Mouse (Mus musculus): Measurements from ENCODE around the gene Fam219a.

The Fam219a gene

DNA sequence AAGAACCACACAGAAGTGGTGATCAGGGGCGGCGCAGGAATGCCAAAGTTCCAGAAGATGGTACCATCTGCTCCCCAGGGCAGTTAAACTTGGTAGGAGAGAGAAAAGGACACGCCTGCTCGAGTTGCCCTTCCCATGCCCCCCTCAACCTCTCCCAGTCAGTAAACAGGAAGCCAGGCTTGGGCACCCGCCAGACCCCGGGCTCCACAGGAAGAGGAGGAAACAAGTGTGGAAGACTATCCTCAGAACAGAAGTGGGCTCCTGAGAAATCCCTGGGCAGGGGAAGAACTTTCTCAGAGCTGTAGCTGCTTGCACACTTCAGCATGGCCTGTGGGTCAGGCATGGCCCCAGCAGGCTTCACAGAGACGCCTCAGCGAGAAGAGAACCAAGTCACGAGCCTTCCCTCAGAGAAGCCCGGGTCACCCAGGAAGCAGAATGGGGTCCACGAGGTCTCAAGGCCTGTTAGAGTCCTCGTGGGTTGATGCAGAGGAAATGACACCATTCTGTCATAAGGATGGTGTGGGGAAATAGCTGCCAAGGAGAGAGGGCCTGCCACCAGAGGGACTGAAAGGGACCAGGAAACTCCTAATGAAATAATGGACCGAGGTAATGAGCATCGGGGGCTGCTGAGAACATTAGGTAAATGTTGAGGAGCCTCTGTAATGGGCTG is 14.2 kb downstream of the Fam219a start:
- DNase-seq (ENCODE audit: low read depth, low spot score), result no peak

DNA sequence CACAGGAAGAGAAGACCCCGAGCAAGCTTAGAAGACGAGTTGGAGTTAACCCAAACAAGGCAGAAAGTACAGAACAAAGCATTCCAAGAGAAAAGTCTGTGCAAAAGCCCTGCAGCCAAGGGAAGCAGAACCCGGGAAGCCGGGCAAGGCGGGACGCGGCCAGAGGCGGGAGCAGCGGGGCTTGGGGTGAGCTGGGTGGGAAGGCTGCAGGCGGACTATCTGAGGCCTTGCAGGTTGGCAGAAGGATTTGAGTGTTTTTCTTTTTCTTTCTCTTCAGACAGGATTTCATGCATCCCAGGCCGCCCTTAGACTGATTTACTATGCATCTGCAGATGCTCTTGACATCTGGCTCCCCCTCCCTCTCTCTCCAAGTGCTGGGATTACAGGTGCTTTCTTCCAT is 16.2 kb downstream of the Fam219a start:
- no peak for DNase-seq (ENCODE audit: low read depth, low spot score)

GRCm38 (mm10) chr4:41552529-41552928 is 16.8 kb downstream of the Fam219a start:
- DNase-seq (ENCODE audit: low read depth, low spot score), result peak; percentile 71

DNA sequence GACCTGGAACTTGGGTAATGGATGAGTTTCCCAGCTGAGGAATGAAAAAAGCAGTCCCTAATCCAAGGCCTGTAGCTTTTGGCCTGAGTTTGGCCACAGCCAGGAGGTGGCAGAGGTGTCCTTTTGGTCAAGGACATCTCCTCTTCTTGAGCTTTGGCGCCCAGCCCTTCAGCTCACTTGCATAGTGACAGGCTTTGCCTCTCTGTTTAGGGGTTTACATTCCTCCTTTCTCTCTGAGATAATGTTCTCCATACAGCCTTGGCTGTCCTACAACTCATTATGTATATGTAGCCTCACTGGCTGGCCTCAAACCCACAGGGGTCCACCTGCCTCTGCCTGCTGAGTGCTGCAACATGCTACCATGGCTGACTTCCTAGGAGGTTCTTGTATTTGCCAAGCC is 22.3 kb downstream of the Fam219a start:
- no peak for DNase-seq (ENCODE audit: low read depth, low spot score)

DNA sequence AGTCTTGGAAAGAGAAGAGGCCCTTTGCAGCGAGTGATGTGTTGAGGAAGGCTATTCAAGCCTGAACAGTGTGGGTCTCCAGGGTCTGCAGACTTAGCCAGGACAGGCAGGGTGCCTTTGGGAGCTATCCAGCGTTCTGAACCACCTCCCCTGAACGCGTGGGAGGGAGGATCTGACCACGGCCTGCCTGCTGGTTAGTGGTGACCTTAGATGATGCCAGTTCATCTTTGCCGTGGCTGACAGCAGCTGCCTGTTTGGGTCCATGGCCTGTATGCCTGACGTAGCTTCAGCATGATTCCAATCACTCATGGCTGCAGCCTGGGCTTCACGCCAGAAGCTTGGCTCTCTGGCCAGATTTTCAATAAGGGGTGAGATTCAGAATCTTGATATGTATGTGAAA is 23.4 kb downstream of the Fam219a start:
- DNase-seq (ENCODE audit: low read depth, low spot score), result peak; percentile 32

GRCm38 (mm10) chr4:41542136-41542535 is 27.2 kb downstream of the Fam219a start:
- no peak for DNase-seq (ENCODE audit: low read depth, low spot score)

DNA sequence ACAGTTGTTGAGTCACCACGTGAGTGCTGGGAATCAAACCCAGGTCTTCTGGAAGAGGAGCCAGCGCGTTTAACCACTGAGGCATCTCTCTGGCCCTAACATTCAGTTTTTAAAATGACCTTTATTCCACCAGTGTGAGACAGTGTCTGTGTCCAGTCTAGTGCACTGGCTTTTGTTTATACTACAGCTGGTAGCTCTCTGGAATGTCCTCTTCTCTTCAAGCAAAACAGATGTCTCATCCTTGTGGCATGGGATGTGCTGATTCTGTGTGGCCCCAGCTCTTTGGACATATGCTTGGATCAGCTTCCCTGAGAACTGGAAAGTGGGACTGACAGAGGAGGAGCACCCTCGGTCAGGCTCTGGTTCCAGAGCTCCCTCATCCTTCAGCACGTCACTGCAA is 34.5 kb downstream of the Fam219a start:
- DNase-seq (ENCODE audit: low read depth, low spot score), result no peak

DNA sequence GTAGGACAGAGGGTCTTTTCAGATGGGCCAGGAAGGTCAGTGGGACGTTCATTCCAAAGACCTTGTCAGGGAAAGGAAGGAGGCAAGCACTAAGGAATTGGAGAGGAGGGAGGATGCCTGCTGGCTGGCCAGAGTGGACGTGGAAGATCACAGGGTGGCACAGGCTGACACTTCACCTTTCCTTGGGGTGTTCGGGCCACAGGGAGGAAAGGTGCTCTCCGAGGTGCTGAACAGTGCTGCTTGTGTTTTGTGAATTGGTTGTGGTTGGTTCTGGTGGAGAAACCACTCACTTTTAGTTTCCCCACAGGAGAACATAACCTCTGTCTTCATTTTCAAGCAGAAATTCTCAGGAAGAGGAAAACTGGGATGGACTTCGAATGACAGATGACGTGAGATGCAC is 36.9 kb downstream of the Fam219a start:
- DNase-seq (ENCODE audit: low read depth, low spot score), result peak; percentile 30

DNA sequence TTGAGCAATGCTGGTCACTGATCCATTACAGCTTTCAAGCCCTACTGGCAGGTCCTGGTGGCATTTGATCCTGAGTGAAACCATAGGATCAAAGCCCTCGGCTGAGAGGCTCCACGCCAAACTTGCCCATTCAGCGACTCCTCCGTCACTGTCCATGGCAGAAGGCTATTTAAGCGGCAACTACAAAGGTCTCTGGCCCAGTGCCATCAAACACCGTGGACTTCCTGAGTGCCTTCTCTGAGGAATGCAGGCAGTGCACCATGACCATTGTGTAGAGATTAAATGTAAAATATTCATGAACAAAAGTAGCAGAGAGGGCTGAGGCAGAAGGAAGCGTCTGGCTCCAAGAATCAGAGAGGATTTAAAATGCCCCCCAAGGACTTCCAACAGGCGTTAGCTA is 41.3 kb downstream of the Fam219a start:
- DNase-seq (ENCODE audit: low read depth, low spot score), result no peak

- no peak for DNase-seq (ENCODE audit: low read depth, low spot score)
Measured at GRCm38 (mm10) chr4:41527076-41527475, 42.3 kb downstream of the Fam219a start.

- no peak for DNase-seq (ENCODE audit: low read depth, low spot score)
Measured at GRCm38 (mm10) chr4:41526553-41526952, 42.8 kb downstream of the Fam219a start.

DNA sequence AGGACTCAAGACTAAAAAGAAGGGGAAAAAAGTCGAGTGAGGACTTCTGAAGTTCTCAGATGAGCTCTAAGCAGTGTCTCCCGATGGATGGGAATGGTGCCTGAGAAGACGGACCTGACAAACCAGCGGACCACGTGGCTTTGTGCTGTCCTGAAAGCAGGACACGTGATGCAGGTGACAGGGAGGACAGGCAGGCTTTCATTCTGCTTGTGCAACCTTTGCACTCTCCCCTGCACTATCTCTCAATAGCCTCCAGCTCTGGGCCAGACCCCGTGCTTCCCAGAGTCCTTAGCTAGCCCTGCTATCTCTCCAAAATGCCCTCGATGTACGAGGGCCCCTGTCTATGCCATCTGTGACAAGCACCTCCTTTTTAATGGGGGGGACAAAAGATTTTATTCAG is 44.5 kb downstream of the Fam219a start:
- DNase-seq (ENCODE audit: low read depth, low spot score), result no peak

DNA sequence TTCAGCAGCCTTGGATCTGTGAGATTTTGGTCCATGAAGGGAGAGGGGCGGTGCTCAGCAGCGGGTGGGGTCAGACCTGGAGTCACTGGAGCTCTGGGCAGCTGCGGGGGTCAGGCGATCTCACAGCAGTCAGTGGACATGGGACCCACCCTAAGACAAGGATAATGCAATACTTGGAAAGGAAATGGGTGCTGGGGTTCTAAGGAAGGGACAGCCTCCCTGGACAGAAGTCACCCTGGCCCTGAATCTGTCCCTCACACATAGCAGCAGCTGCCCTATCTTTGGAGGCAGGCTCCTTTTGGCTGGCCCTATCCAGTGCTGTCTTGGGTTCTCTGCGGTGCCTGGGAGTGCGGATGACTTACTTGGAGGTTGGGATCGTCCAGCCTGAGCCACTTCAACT is 45.5 kb downstream of the Fam219a start:
- DNase-seq (ENCODE audit: low read depth, low spot score), result no peak

DNA sequence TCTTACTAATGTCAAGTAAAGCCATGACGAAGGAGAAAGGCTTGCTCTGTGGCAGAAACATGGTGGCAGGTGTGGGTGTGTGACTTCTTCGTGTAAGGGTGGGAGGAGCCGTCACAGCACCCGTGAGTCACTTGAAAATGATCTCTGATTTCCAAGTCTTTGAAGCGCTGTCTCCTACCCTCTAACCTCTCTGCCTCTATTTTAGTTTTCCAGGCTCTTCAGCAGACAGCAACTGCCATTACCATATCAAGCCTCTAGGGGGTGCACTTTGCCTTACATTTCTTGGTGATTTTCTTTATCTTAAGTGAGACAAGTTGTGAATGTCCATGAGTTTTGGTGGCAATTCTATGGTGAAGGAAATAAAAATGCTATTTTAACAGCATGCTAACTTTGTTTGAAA is 46.5 kb downstream of the Fam219a start:
- peak; percentile 59 for DNase-seq (ENCODE audit: low read depth, low spot score)

DNA sequence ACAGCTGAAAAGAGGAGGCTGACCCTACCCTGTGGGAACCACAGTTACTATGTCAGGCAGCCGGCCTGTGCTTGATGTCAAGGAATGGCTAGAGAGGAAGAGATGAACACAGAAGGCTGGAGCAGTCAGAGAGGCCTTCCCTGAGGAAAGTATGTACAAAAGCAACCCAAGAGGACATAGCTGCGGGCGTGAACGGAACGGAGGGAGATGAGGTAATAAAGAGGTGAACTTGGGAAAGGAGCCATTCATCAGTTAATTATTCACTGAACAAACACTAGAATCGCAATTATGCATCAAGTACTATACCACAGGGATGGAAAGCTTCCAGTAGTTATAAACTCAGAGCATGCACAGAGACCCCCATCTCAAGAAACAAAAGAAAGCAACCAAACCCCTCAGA is 47.2 kb downstream of the Fam219a start:
- DNase-seq (ENCODE audit: low read depth, low spot score), result no peak

GRCm38 (mm10) chr4:41520641-41521040 is 48.7 kb downstream of the Fam219a start:
- peak; percentile 68 for DNase-seq (ENCODE audit: low read depth, low spot score)

GRCm38 (mm10) chr4:41519195-41519594 is 50.1 kb downstream of the Fam219a start:
- DNase-seq (ENCODE audit: low read depth, low spot score), result no peak

DNA sequence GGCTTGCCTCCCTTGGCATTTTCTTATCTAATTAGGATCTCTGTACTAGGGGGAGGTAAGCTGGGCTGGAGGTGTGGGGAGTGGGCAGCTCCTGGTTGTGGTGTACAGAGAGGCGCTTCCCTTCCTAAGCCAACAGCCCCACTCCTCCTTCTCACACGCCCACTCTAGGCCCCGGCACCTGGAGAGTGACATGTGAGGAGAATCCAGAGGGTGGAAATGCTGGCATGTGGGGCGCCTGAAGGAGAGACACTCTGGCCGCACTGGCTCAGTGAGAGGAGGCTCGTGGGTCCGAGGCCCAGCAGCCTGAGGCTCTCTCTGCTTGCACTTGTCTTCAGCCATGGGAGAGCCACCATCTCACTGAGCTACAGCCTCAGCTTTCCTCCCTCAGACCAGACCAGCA is 51.0 kb downstream of the Fam219a start:
- no peak for DNase-seq (ENCODE audit: low read depth, low spot score)

GRCm38 (mm10) chr4:41517233-41517632 is 52.1 kb downstream of the Fam219a start, which contains the start of gene 1110017D15Rik:
TSS of gene 1110017D15Rik (minus strand) at chr4:41517333.
- no peak for DNase-seq (ENCODE audit: low read depth, low spot score)

- no peak for DNase-seq (ENCODE audit: low read depth, low spot score)
Measured at GRCm38 (mm10) chr4:41513714-41514113, 55.6 kb downstream of the Fam219a start.

DNA sequence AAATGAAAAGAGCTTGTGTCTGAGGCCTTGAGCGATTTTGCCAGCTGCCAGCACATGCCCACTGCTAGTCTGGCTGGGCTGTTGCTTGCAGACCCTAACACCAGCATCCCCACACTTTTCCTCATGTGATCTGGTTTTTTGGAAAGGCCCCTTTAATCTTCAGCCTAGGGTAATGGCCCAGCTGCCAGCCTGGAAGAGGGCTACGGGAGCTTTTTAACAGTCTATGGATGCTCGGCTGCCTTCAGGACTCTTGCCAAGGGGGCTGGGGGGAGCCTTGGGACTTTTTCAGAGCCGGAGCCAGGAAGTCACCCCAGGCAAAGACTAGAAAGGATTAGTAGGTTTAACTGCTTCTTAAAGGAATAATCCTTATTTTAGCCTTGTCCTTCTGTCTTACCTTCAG is 56.0 kb downstream of the Fam219a start:
- no peak for DNase-seq (ENCODE audit: low read depth, low spot score)

DNA sequence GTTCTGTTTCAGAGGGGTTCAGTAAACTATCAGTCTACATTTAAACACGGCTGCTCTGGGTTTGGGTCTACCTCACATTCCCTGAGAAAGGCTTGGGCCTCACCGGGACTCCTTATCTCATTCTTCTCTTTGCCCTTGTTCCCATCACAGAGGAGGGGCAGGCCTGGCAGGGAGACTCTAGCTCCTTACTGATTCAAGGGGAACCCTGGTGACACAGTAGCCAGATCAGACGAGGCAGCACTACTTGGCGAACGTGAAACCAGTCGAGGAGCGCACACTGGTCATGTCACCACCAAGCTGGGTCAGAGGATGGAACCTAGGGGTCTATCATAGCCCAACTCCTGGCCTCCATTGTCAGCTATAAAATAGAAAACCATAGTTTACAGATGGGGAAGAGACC is 61.3 kb downstream of the Fam219a start:
- no peak for DNase-seq (ENCODE audit: low read depth, low spot score)

GRCm38 (mm10) chr4:41507326-41507924 is 61.9 kb downstream of the Fam219a start:
- DNase-seq (ENCODE audit: low read depth, low spot score), result peak; percentile 44

GRCm38 (mm10) chr4:41506906-41507305 is 62.4 kb downstream of the Fam219a start:
- peak; percentile 80 for DNase-seq (ENCODE audit: low read depth, low spot score)

Data from ES-CJ7 (cell line).